In the genomic region with DNA sequence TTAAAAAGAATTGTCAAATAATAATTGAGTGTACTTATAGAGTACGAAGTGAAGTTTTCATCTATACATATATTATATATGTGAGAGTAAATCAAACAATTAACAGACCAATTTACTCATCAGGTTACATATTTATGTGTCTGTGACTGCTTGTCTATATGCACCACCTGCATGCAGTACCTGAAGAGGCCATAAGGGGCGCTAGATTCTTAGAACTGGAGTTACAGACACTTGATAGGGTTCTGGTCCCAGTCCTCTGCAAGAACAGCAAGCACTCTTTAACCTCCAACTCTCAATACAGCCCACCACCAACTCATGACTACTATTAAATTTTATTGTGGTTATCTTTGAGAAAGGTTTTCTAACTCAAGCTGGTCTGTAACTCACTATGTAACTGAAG, we compare ENCODE assay signal across 14 mouse cellular contexts.
A peak's percentile ranks its signal among the peaks of the same experiment; 100 is the strongest.
DNase-seq lines count a peak whose midpoint lies in the region; TF ChIP-seq lines count a peak whose summit lies in the region.
"Had no signal": no experiment of that assay in that cellular context is flagged by ENCODE, and none has a peak within 500 bp of the region (broad histone marks: within the 10 kb centered on the region; RNA-seq: fewer than 3 reads in every experiment).

No protein-coding gene starts in this region.

- H3K4me3 ChIP-seq in heart, adult 2 months, result no peak overlapping the region
- H3K4me3 ChIP-seq: embryonic facial prominence, embryonic 13.5 days; heart, embryonic 12.5 days; limb, embryonic 12.5 days; midbrain, embryonic 12.5 days had no signal

- intact Hi-C loops in heart, adult 2 months (cut with DNase I), result no loop called here
- intact Hi-C loops in gastrocnemius, postnatal 36 days (cut with DNase I), result no loop called here

- H3K36me3 ChIP-seq in heart, adult 2 months (ENCODE audit: control insufficient read depth, insufficient read depth, low read length), result no peaks in the 10 kb centered on the region
- H3K36me3 ChIP-seq: embryonic facial prominence, embryonic 13.5 days; heart, embryonic 12.5 days; limb, embryonic 12.5 days; midbrain, embryonic 12.5 days had no signal

- no peak overlapping the region for H3K27ac ChIP-seq in heart, adult 2 months
- H3K27ac ChIP-seq: embryonic facial prominence, embryonic 13.5 days; limb, embryonic 12.5 days; midbrain, embryonic 12.5 days had no signal

- H3K27me3 ChIP-seq in heart, adult 2 months (ENCODE audit: control insufficient read depth, insufficient read depth, low read length), result no peaks in the 10 kb centered on the region
- H3K27me3 ChIP-seq: embryonic facial prominence, embryonic 13.5 days; limb, embryonic 12.5 days; midbrain, embryonic 12.5 days had no signal

- no peak for TF ChIP-seq POLR2A in heart, adult 2 months (IDR thresholded peaks at IDR 0.05; ENCODE audit: insufficient read depth, low read depth, low read length)

- no peak for TF ChIP-seq CTCF in heart, adult 2 months (IDR thresholded peaks at IDR 0.05)

- no peaks in the 10 kb centered on the region for H3K79me2 ChIP-seq in heart, adult 2 months (replicated peaks; ENCODE audit: control insufficient read depth, insufficient read depth, low read length)

- WGBS in heart, adult 2 months, result 55% methylated on average over 2 of the region's 2 CpGs

- DNase-seq in kidney, postnatal 4 days, result peak; percentile 4 to 15
- DNase-seq in kidney, adult 9 months, result no peak
- DNase-seq in right cerebral cortex, postnatal 4 days, result peak; percentile 6
- DNase-seq in right cerebral cortex, adult 18-20 months, result no peak
- DNase-seq in R1 (ENCODE audit: low read depth, low spot score), result peak; percentile 50
- DNase-seq in heart, adult 2 months, result no peak
- DNase-seq in gastrocnemius, postnatal 36 days, result no peak
- DNase-seq: gastrocnemius, postnatal 10 days; kidney, adult 2 months; thymus, adult 2 months had no signal

- no peak overlapping the region for H3K9ac ChIP-seq in heart, adult 2 months (ENCODE audit: low read depth, low read length)
- H3K9ac ChIP-seq: embryonic facial prominence, embryonic 13.5 days; heart, embryonic 12.5 days; limb, embryonic 12.5 days; midbrain, embryonic 12.5 days had no signal

- no peaks in the 10 kb centered on the region for H3K4me1 ChIP-seq in heart, adult 2 months (ENCODE audit: control insufficient read depth, insufficient read depth, low read length)
- H3K4me1 ChIP-seq: embryonic facial prominence, embryonic 13.5 days; heart, embryonic 12.5 days; limb, embryonic 12.5 days; midbrain, embryonic 12.5 days had no signal

- no peak for TF ChIP-seq EP300 in heart, adult 2 months (IDR thresholded peaks at IDR 0.05; ENCODE audit: insufficient read depth, low read depth, low read length)

Comparison
In these comparisons a context has a peak if more than half of its experiments do, and no peak if none do; other contexts are left out.
1. DNase-seq: peak in kidney, postnatal 4 days (2 of 2), right cerebral cortex, postnatal 4 days (single experiment) and R1 (single experiment); none in kidney, adult 9 months (single experiment), right cerebral cortex, adult 18-20 months (single experiment), heart, adult 2 months (0 of 2) and gastrocnemius, postnatal 36 days (0 of 2).